In the genomic region with DNA sequence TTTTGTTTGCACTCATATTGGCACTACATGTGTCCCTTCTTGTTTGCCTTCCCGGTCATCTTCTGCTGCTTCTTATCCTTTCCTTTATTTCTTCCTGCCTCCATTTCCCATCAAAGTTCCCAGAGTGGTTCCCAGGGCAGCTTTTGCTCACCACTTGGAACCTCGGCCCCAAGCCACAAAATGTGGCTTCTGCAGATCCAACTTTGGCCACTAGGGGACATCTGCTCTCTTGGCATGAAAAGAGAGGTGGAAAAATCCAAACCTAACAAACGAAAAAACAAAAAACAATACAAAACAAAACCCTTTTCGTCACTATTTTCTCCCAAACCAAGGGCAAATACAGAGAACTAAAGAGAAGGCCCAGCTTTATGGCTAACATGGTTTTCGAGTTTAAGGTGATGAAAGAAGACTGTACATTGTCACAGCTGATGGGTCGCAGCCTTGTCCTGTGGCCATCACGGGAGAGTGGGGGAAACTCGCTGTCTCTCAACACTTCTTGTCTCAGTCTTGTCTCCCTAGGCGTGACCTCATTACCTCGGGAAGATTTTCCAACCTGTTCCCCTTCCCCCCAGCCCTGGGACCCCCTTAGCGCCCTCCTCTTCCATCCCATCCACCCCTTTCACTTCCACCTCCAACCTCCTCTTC, we compare ENCODE assay signal across 8 mouse cellular contexts. TPM values are rescaled to one million over a fixed set of nuclear protein-coding genes. Genes with fewer than 3 reads are reported as not detected.
DNase-seq lines count a peak whose midpoint lies in the region; ATAC-seq and TF ChIP-seq lines count a peak whose summit lies in the region.

No protein-coding gene starts in this region.

- TF ChIP-seq CTCF in E14TG2a.4 (conservative IDR thresholded peaks at IDR 0.05; ENCODE audit: low read length) = peak; percentile 96

- H3K4me1 ChIP-seq in E14TG2a.4 (replicated peaks; ENCODE audit: low read depth, low read length) = no peaks in the 10 kb centered on the region
- H3K4me1 ChIP-seq in forebrain, embryonic 16.5 days (replicated peaks; ENCODE audit: control insufficient read depth, insufficient read depth, low read length) = no peaks in the 10 kb centered on the region
- H3K4me1 ChIP-seq in liver, embryonic 12.5 days = no peaks in the 10 kb centered on the region

- H3K9me3 ChIP-seq in E14TG2a.4 (ENCODE audit: low read length) = no peaks in the 10 kb centered on the region
- H3K9me3 ChIP-seq in forebrain, embryonic 16.5 days (ENCODE audit: control insufficient read depth, low read length) = no peaks in the 10 kb centered on the region
- no peaks in the 10 kb centered on the region for H3K9me3 ChIP-seq in liver, embryonic 12.5 days (replicated peaks)

- peak; percentile 90 for DNase-seq in heart, adult 11 months
- no peak for DNase-seq in heart, postnatal 25 days (ENCODE audit: low spot score)
- DNase-seq in c-Kit-positive CD71-positive TER-119-positive erythroid progenitor cells, embryonic 14.5 days (ENCODE audit: low spot score) = peak; percentile 43
- peak; percentile 83 for DNase-seq in heart, postnatal 4 days
- peak; percentile 73 for DNase-seq in retina, postnatal 1 day

- no peak for ATAC-seq in forebrain, embryonic 16.5 days
- ATAC-seq in liver, embryonic 12.5 days = no peak

- no peaks in the 10 kb centered on the region for H3K36me3 ChIP-seq in E14TG2a.4 (ENCODE audit: insufficient read depth, low read length)
- H3K36me3 ChIP-seq in forebrain, embryonic 16.5 days (ENCODE audit: control insufficient read depth, insufficient read depth) = no peaks in the 10 kb centered on the region
- no peaks in the 10 kb centered on the region for H3K36me3 ChIP-seq in liver, embryonic 12.5 days

- intact Hi-C loops in heart, postnatal 25 days (cut with DNase I) = loop anchor here (1.0 to 2.0 kb wide), 2 partner anchors 68 to 251 kb away; no protein-coding TSS in a partner anchor

- 0 out of 2 replicates have a peak overlapping the region, but pooled peaks have one; percentile 6 for H3K4me2 ChIP-seq in forebrain, embryonic 16.5 days (ENCODE audit: low read length)
- peak overlapping the region; percentile 32; the same call in 1 of the 2 replicates for H3K4me2 ChIP-seq in liver, embryonic 12.5 days

- no peak overlapping the region for H3K4me3 ChIP-seq in E14TG2a.4 (replicated peaks; ENCODE audit: low read length)
- H3K4me3 ChIP-seq in forebrain, embryonic 16.5 days (replicated peaks; ENCODE audit: low read length) = no peak overlapping the region
- H3K4me3 ChIP-seq in liver, embryonic 12.5 days = no peak overlapping the region

- no peak overlapping the region for H3K27ac ChIP-seq in forebrain, embryonic 16.5 days (ENCODE audit: low read length)
- no peak overlapping the region for H3K27ac ChIP-seq in liver, embryonic 12.5 days

- no peak overlapping the region for H3K9ac ChIP-seq in forebrain, embryonic 16.5 days (replicated peaks; ENCODE audit: low read depth, low read length)
- H3K9ac ChIP-seq in liver, embryonic 12.5 days = no peak overlapping the region

- no peaks in the 10 kb centered on the region for H3K27me3 ChIP-seq in E14TG2a.4 (ENCODE audit: insufficient read depth, low read length)
- no peaks in the 10 kb centered on the region for H3K27me3 ChIP-seq in forebrain, embryonic 16.5 days (replicated peaks; ENCODE audit: control insufficient read depth, insufficient read depth, low read length)
- H3K27me3 ChIP-seq in liver, embryonic 12.5 days (replicated peaks) = 0 out of 2 replicates have a peak, but pooled peaks cover 3% of the 10 kb centered on the region

- WGBS in forebrain, embryonic 16.5 days = 44% methylated on average over 11 of the region's 11 CpGs
- 37% methylated on average over 11 of the region's 11 CpGs for WGBS in liver, embryonic 12.5 days (ENCODE audit: insufficient replicate concordance)

RNA-seq across cellular contexts. Expression of gene Tiprl, which starts 15.4 kb away (rescaled TPM):
- total RNA-seq in heart, postnatal 25 days (2021) = 10 to 100 TPM; 33.9 to 38.4 TPM
- 168 and 170 TPM in 2 replicates for polyA plus RNA-seq in forebrain, embryonic 16.5 days (2015; fragmentation: Nextera tagmentation; extraction: Ambion mirVana)
- 10 to 100 TPM; 52.2 to 52.7 TPM for total RNA-seq in heart, postnatal 4 days (2021)
- 55.9 and 58.7 TPM in 2 replicates for polyA plus RNA-seq in liver, embryonic 12.5 days (2016; fragmentation: Nextera tagmentation; extraction: Ambion mirVana)

RNA-seq across cellular contexts. Expression of gene Gpr161, which starts 43.4 kb away (rescaled TPM):
- 1 to 10 TPM; 1.2 to 2.2 TPM for total RNA-seq in heart, postnatal 25 days (2021)
- 4.5 and 4.7 TPM in 2 replicates for polyA plus RNA-seq in forebrain, embryonic 16.5 days (2015; fragmentation: Nextera tagmentation; extraction: Ambion mirVana)
- total RNA-seq in heart, postnatal 4 days (2021) = 1 to 10 TPM; 5.8 to 8.0 TPM
- 0.14 and 0.20 TPM in 2 replicates for polyA plus RNA-seq in liver, embryonic 12.5 days (2016; fragmentation: Nextera tagmentation; extraction: Ambion mirVana)

RNA-seq across cellular contexts. Expression of gene Sft2d2, which starts 57.9 kb away (rescaled TPM):
- 10 to 100 TPM; 12.4 to 13.5 TPM for total RNA-seq in heart, postnatal 25 days (2021)
- 4.8 and 6.0 TPM in 2 replicates for polyA plus RNA-seq in forebrain, embryonic 16.5 days (2015; fragmentation: Nextera tagmentation; extraction: Ambion mirVana)
- 10 to 100 TPM; 16.6 to 17.4 TPM for total RNA-seq in heart, postnatal 4 days (2021)
- 8.0 and 8.6 TPM in 2 replicates for polyA plus RNA-seq in liver, embryonic 12.5 days (2016; fragmentation: Nextera tagmentation; extraction: Ambion mirVana)
